Mouse (Mus musculus): ENCODE results near the gene Msto1. TPM values are rescaled to one million over a fixed set of nuclear protein-coding genes. Genes with fewer than 3 reads are reported as not detected.
"Not testable (repeated sequence)": the region's sequence is repeated elsewhere in the genome, so short reads cannot be mapped to it uniquely, and the experiment has no call there.

Gene Msto1
- 44.7 and 50.8 TPM in 2 replicates for polyA plus RNA-seq (2015; fragmentation: Nextera tagmentation; extraction: Ambion mirVana)

DNA sequence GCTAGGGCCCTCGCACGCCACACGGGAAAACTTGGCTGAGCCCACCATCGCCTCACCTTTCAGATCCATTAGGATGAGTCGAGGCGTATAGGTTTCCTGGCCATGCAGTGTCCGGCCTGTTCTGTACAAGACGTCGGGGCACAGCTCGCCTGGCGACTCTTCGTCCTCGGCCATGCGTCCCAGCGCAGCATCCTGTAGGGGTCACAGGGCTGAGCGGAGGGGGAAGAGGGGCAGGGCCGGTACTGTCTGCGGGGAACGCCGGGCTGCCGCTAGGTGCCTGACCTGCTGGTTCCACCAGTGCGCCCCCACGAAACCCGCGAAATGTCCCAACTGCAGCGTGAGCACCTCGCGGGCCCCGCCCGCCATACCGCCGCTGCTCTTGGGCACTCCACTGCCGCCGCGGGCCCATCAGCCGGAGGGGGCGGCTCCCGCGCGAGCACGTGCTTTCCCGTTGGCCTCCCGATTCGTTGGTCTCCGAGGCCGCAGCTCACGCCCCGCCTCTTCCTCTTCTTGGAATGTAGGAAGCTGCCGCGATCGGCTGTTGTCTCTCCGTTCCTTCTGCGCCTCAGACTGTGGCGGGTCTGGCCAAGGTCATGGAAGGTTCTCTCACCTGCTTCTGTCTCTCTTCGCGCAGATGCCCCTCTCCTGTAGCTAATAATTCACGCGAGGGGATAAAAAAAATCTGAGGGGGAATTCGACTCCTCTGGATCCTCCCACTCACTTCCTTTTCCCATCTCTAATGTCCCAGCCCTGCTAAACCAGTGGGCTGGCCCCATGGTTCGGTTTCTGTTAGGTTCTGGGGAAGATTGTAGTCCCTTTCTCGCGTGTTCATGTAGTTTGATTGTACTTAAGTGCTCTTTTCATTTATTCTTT, at the start of gene Msto1:
Msto1 (minus strand) TSS at position 489 of the 873 bp plus-strand sequence.
- WGBS, result under 1% methylated on average over 62 of the region's 62 CpGs
- ATAC-seq, result peak; percentile 98

DNA sequence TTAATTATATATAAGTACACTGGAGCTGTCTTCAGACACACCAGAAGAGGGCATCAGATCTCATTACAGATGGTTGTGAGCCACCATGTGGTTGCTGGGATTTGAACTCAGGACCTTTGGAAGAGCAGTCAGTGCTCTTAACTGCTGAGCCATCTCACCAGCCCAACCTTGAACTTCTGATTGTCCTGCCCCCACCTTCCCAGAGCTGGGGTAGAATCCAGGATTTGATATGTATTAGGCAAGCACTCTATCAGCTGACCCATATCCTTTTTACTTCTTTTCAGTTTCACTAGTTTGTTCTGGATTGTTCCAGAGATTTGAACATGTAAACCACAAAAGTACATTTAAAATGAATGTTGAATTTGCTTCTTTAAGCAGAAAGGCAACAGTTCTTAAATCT, 49.4 kb upstream of the Msto1 start:
- H3K27me3 ChIP-seq; H3K27ac ChIP-seq; H3K9ac ChIP-seq (replicated peaks); H3K9me3 ChIP-seq; H3K4me2 ChIP-seq (replicated peaks); H3K4me1 ChIP-seq (replicated peaks); H3K36me3 ChIP-seq; H3K4me3 ChIP-seq (replicated peaks); ATAC-seq: not testable (repeated sequence)

More for the DNA sequence above, at the start of gene Msto1:
- Histone ChIP-seq H3K4me2 (replicated peaks) (peak within 1 kb of the TSS; percentile 79), H3K27me3 (no peaks in the 10 kb centered on the region), H3K36me3 (peaks cover 36% of the 10 kb centered on the region), H3K9me3 (no peaks in the 10 kb centered on the region), H3K9ac (replicated peaks) (peak within 1 kb of the TSS; percentile 83), H3K4me3 (replicated peaks) (peak within 1 kb of the TSS; percentile 57), H3K27ac (peak within 1 kb of the TSS; percentile 90), H3K4me1 (replicated peaks) (peaks cover 20% of the 10 kb centered on the region)

DNA sequence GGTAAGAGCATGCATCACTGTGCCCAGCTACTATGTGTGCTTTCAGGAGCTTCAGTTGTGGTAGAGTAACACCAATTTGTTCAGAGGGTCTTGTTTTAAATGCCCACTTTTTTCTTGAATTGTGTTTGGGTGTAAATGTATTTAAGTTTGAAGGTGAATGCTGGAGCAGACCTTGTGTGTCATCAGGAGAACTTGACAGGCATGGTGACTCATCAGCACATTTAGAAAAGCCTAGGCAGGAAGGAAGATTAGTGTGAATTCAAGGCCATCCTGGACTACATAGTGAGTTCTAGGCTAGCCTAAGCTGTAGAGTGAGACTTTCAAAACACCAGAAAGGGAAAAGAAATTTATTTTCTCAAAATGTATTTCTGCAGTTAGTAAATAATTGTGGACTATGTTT, 39.9 kb upstream of the Msto1 start:
- ATAC-seq, result no peak
- H3K4me1 ChIP-seq (replicated peaks), result peaks cover 31% of the 10 kb centered on the region
- no peaks in the 10 kb centered on the region for H3K36me3 ChIP-seq
- H3K27ac ChIP-seq, result no peak overlapping the region
- H3K9me3 ChIP-seq, result no peaks in the 10 kb centered on the region
- H3K4me3 ChIP-seq (replicated peaks), result no peak overlapping the region
- H3K9ac ChIP-seq (replicated peaks), result no peak overlapping the region
- no peak overlapping the region for H3K4me2 ChIP-seq (replicated peaks)
- no peaks in the 10 kb centered on the region for H3K27me3 ChIP-seq

DNA sequence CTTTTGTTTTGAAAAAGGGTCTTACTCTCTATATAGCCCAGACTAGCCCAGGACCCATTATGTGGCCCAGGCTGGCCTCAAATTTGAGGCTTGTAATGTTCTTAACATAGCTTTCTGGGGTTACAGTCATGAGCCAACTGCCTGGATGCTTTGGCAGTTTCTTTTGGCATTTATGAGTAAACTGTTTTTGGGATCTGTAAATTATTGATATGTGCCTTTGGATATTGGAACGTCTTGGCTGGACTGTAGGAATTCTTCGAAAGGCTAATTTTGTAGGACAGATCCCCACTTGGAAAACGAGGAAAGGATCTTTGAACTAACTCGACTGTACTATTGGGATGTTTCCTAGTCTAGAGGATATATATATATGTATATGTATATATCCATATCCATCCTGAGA, 39.4 kb upstream of the Msto1 start:
- no peaks in the 10 kb centered on the region for H3K27me3 ChIP-seq
- H3K4me3 ChIP-seq (replicated peaks), result no peak overlapping the region
- H3K36me3 ChIP-seq, result no peaks in the 10 kb centered on the region
- H3K4me2 ChIP-seq (replicated peaks), result no peak overlapping the region
- WGBS, result 94% methylated on average over 4 of the region's 4 CpGs
- H3K9me3 ChIP-seq, result no peaks in the 10 kb centered on the region
- no peak overlapping the region for H3K27ac ChIP-seq
- H3K9ac ChIP-seq (replicated peaks), result no peak overlapping the region
- peaks cover 36% of the 10 kb centered on the region for H3K4me1 ChIP-seq (replicated peaks)
- no peak for ATAC-seq

DNA sequence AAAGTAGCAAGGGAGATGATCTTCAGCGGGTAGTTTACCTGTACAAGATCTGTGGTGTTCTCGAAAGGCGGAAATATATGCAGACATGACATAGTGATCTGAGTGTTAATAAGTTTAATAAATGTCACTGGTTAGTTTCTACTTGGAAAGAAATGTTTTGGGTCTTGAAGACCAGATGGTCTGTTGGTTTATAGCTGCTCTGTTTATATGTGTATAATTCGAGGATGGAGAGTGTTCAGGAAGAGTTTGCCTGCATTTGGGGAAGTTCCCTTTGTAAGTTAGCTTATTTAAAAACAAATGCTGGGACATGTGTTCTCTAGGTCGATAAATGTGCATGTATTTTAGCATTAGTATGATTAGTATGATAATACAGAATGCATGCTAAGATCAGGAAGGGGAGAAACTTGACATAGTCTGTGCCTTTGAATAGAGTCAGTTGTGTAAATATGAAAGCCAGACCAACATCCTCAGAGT, 37.6 kb upstream of the Msto1 start:
- H3K9ac ChIP-seq (replicated peaks), result peak overlapping the region; percentile 94
- H3K9me3 ChIP-seq, result no peaks in the 10 kb centered on the region
- H3K4me3 ChIP-seq (replicated peaks), result peak overlapping the region; percentile 91
- H3K4me2 ChIP-seq (replicated peaks), result peak overlapping the region; percentile 71
- H3K27ac ChIP-seq, result peak overlapping the region; percentile 99
- H3K36me3 ChIP-seq, result no peaks in the 10 kb centered on the region
- WGBS, result under 1% methylated on average over 5 of the region's 5 CpGs
- no peaks in the 10 kb centered on the region for H3K27me3 ChIP-seq
- ATAC-seq, result no peak
- H3K4me1 ChIP-seq (replicated peaks), result peaks cover 41% of the 10 kb centered on the region

DNA sequence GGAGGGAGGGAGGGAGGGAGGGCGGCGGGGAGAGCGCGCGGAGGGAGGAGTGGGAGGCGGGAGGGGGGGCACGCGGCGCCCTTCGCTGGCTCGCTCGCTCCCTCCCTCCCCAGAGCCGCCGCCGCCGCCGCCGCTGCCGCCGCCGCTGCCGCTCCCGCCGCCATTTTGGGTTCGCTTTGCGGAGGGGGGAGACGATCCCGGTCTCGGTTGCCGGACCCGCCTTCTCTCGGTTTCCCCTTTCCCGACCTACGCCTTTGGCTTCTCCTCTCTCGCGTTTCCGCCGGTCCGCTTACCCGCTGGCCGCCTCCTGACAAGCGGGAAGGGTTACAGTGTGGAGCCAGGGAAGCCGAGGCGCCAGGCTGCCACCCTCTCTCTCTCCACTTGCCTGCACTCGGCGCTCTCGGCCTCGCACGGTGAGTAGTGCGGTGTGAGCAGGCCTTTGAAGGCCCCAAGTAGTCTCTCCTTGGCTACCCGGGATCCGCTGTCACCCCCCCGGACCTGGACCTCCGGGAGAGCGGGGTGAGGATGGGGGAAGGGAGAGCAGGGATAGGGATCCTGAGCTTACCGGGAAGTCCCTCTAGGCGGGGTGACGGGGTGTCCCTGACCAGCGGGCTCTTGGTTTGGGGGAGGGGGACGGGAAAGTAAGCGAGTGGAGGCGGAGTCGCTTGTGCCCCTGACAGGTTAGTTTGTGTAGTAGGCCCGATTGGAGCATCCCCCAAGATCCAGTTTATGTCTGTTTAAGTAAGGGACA, 37.0 kb upstream of the Msto1 start, which contains the start of the genes Ash1l and Dap3:
Ash1l (plus strand) TSS at position 47 of the 751 bp plus-strand sequence.
Dap3 (minus strand) TSS at position 606 of the 751 bp plus-strand sequence.
- Histone ChIP-seq H3K4me1 (replicated peaks) (peaks cover 41% of the 10 kb centered on the region), H3K9ac (replicated peaks) (peak within 1 kb of the TSS; percentile 94), H3K36me3 (no peaks in the 10 kb centered on the region), H3K4me2 (replicated peaks) (peak within 1 kb of the TSS; percentile 72), H3K27ac (peak within 1 kb of the TSS; percentile 99), H3K27me3 (no peaks in the 10 kb centered on the region), H3K9me3 (no peaks in the 10 kb centered on the region), H3K4me3 (replicated peaks) (peak within 1 kb of the TSS; percentile 91)
- peak; percentile 90 for ATAC-seq
- WGBS, result 0% methylated on average over 44 of the region's 64 CpGs

DNA sequence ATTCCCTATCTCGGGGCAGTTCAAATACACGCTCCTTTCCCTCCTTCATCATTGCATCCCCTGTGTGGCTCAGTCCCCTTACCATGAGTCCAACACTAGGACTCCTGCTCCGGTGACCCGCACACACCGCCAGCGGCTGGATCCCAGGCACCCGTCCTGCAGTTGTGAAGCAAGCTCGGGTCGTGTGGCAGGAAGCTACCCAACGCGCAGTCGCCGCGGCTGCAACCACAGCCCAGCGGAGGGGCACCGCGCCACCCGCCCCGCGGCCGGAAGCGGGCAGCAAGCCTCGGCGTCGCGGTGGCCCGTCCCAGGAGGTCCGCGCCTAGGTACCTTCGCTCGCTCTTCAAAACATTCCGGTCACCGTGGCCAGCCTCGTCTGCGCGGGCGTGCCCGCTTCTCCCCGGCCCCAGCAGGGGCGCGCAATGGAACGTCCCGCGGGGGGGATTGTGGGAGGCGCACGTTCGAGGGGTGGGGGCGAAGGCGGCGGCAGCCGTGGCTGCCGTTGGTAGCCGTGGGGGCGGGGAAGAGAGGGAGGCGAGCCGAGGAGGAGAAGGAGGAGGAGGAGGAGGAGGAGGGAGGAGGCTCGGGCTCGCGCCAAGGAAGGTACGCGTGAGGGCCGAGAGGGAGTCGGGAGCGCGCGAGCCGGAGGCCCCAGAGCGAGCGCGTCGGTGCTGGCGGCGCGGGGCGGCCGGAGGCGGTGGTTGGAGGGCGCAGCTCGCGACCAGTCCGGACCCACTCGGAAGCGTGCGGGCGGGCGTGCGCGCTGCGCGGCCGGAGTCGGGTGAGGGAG, 36.2 kb upstream of the Msto1 start:
- peak; percentile 95 for ATAC-seq

DNA sequence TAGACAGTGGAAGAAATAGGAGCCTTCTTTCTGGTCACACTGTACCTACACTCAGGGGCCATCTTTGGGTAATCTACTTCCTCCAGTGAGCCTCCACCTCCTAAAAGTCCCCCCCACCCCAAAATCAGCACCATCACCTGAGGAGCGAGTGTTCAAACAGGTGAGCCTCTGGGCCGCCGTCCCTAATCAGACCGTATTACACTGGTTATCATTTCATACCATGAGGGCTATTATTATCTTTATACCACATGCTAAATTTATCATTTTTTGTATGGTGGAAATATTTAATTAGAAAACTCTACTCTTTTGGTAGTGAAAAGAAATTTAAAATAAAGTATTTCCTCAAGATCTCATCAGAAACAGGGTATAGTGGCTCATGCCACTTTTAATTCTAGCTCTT, 30.3 kb upstream of the Msto1 start:
- Histone ChIP-seq H3K27ac (no peak overlapping the region), H3K36me3 (peaks cover 26% of the 10 kb centered on the region), H3K9me3 (no peaks in the 10 kb centered on the region), H3K27me3 (no peaks in the 10 kb centered on the region), H3K4me1 (replicated peaks) (peaks cover 17% of the 10 kb centered on the region), H3K4me2 (replicated peaks) (no peak overlapping the region), H3K9ac (replicated peaks) (no peak overlapping the region), H3K4me3 (replicated peaks) (no peak overlapping the region)
- WGBS, result 96% methylated on average over 4 of the region's 4 CpGs
- no peak for ATAC-seq

More for the DNA sequence above, 36.2 kb upstream of the Msto1 start:
- Histone ChIP-seq H3K27me3 (no peaks in the 10 kb centered on the region), H3K4me2 (replicated peaks) (peak overlapping the region; percentile 72), H3K36me3 (no peaks in the 10 kb centered on the region), H3K4me3 (replicated peaks) (peak overlapping the region; percentile 91), H3K4me1 (replicated peaks) (peaks cover 41% of the 10 kb centered on the region), H3K27ac (peak overlapping the region; percentile 99), H3K9ac (replicated peaks) (peak overlapping the region; percentile 94), H3K9me3 (no peaks in the 10 kb centered on the region)
- WGBS, result 0% methylated on average over 50 of the region's 92 CpGs

DNA sequence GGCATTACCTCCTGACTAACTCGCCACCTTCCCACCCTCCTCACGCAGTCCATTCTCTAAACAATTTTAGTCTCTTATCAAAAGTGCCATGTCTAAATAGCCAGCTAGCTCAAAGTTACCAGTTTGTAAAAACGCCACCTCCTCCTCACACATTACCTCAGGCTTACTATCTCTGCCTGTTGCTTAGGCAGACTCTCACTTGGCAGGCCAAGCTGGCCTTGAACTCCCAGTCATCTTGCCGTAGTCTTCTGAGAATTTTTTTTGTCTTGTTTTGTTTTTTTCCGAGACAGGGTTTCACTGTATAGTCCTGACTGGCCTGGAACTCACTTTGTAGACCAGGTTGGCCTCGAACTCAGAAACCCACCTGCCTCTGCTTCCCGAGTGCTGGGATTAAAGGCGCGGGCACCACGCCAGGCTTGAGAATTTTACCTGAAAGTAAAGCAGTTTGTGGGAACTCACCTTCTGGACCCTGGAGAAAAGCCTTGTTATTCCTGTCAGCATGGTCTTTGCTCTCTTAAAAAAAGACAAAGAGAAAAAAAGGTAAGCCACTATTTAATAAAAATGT, 28.6 kb upstream of the Msto1 start:
- WGBS, result 96% methylated on average over 10 of the region's 10 CpGs
- Histone ChIP-seq H3K9ac (replicated peaks) (0 out of 2 replicates have a peak overlapping the region, but pooled peaks have one; percentile 14), H3K4me2 (replicated peaks) (no peak overlapping the region), H3K4me1 (replicated peaks) (no peaks in the 10 kb centered on the region), H3K27me3 (no peaks in the 10 kb centered on the region), H3K36me3 (peaks cover 39% of the 10 kb centered on the region), H3K27ac (no peak overlapping the region), H3K9me3 (no peaks in the 10 kb centered on the region), H3K4me3 (replicated peaks) (no peak overlapping the region)
- no peak for ATAC-seq

DNA sequence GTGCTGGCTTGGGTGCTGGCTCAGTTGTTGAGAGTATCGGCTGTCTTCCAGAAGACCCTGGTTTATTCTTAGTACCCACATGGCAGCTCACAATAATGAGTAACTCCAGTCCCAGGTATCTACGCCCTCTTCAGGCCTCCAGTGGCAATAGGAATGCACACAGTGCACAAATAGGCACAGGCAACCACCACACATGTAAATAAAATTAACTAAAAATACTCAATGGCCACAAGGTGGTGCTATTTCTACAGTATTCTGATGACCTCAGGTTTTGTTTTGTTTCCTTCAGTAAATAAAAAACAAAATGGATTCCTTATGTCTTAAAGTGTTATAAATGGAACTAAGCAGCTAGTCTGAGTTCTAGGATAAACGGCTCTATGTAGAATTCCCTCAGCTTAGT, 25.9 kb upstream of the Msto1 start:
- no peak overlapping the region for H3K4me2 ChIP-seq (replicated peaks)
- WGBS, result 73% methylated on average over 3 of the region's 3 CpGs
- H3K36me3 ChIP-seq, result peaks cover 56% of the 10 kb centered on the region
- H3K9me3 ChIP-seq, result no peaks in the 10 kb centered on the region
- 0 out of 2 replicates have a peak, but pooled peaks have one; percentile 60 for ATAC-seq
- no peak overlapping the region for H3K27ac ChIP-seq
- H3K27me3 ChIP-seq, result no peaks in the 10 kb centered on the region
- H3K4me1 ChIP-seq (replicated peaks), result no peaks in the 10 kb centered on the region
- H3K9ac ChIP-seq (replicated peaks), result no peak overlapping the region
- no peak overlapping the region for H3K4me3 ChIP-seq (replicated peaks)

DNA sequence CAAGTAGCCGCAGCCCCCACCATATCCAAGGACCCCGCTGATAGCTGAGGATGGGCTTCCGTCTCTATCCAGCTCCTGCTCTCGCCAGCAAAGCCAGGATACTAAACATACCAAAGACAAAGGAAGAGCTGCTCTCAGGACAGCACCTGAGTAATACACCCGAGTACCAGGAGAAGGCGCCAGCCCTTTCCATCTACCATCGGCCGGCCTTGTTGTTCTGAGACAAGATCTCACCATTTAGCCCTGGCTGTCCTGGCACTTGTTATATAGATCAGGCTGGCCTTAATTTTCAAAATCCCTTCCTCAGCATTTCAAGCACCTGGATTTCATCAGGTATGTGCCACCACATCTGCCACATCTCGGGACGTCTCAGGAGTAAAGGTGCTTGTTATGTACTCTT, 25.3 kb upstream of the Msto1 start:
- Histone ChIP-seq H3K9me3 (no peaks in the 10 kb centered on the region), H3K9ac (replicated peaks) (no peak overlapping the region), H3K27ac (no peak overlapping the region), H3K27me3 (no peaks in the 10 kb centered on the region), H3K4me1 (replicated peaks) (no peaks in the 10 kb centered on the region), H3K36me3 (peaks cover 63% of the 10 kb centered on the region), H3K4me3 (replicated peaks) (no peak overlapping the region), H3K4me2 (replicated peaks) (no peak overlapping the region)
- WGBS, result 93% methylated on average over 10 of the region's 10 CpGs
- no peak for ATAC-seq

Data from midbrain, embryonic 13.5 days (tissue).